Mouse (Mus musculus): Measurements from ENCODE around the gene Ddx39b.

Ddx39b gene

DNA sequence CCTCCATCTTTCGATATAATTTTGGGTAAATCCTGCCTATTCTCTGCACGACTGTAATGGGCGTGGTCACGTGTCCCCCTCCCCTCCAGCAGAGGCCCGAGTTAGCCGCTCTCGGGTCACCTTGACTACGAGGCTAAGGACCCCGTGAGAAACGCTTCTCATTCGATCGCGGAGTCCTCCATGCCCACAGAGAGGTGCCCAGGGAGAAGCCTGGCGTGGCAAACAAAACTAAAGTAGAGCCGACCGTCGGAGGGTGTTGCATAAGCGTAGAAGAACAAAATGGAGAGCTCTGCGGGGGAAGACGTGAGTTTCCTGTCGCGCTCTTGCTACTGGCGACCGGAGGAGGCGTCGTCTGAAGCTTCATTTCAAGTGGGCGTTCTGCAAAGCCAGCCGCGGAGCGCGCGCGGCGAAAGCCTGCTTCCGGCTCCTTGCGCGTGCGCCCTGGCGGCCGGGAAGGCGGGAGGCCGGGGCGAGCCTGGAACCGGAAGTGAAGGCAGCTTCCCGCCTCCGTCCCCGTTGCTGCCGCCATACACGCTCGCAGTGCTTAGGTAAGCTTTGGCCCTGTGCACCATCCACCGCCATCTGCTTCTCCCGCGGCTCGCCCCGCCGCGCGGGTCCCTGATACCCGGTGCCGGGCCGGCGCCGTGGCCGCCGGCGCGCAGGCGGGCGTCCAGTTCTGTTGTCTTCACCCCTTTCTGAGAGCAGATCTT is at the start of gene Ddx39b:
TSS of gene Ddx39b (plus strand) at position 442 of the 710 bp plus-strand sequence.
- DNase-seq (ENCODE audit: low spot score): peak; percentile 96

DNA sequence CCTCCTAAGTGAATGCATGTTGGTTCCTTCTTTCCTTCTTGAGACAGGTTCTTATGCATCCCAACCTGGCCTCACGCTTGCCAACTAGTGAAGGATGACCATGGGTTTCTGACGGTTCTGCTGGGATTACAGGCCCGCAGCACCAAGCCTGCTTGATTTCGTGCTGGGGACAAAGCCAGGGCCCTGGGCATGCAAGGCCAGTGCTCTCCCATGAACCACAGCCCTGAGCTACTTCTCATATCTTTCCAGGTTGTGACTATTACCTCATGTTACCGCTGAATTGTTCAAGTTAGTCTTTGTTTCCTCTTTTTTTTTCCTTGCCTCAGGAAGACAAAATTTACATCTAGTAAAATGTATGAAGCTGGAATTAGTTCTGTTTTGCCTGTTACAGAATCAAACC is 48.6 kb upstream of the Ddx39b start:
- DNase-seq (ENCODE audit: low spot score): no peak

DNA sequence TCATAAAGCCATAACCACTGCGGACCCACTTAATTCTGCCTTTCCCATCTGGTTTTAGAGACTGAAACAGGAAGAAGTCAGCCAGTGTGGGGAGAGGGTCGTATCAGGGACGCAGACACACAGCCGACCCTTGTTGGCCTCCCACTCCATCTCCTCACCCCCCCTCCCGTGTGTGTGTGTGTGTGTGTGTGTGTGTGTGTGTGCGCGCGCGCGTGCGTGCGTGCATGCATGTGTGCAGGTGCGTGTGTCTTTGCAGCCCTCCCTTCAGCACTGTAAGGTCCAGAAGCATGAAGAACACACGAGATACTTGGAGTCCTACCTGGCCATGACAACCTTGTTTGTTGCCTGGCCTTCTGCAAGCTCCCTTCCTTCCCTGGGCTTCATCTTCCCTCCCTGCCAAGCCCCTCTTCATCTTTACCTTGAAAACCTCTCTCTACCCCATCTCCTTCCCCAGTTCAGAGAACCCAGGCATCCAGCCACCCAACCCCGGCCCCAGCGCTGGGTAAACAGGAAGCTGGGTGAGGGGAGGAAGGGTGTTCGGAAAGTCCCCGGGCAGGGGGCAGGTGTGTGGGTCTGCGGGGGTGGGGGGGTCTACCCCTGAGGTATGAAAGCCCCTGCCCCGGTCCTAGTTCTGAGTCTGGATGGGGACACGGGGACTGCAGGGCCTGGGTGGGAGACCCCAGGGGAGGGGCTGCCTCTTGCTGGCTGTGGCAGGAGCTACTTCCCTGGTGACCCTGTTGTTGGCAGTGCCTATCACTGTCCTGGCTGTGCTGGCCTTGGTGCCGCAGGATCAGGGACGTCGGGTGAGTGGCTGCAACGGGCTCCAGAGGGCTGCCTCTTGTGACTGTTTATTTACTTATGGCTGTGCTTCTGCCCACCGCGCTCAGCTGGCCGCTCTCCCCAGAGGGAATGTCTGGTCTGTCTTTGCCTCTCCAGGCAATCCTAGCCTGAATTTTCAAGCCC is 47.4 kb upstream of the Ddx39b start, which contains the start of gene Ltb:
TSS of gene Ltb (plus strand) at position 559 of the 963 bp plus-strand sequence.
- no peak for DNase-seq (ENCODE audit: low spot score)

DNA sequence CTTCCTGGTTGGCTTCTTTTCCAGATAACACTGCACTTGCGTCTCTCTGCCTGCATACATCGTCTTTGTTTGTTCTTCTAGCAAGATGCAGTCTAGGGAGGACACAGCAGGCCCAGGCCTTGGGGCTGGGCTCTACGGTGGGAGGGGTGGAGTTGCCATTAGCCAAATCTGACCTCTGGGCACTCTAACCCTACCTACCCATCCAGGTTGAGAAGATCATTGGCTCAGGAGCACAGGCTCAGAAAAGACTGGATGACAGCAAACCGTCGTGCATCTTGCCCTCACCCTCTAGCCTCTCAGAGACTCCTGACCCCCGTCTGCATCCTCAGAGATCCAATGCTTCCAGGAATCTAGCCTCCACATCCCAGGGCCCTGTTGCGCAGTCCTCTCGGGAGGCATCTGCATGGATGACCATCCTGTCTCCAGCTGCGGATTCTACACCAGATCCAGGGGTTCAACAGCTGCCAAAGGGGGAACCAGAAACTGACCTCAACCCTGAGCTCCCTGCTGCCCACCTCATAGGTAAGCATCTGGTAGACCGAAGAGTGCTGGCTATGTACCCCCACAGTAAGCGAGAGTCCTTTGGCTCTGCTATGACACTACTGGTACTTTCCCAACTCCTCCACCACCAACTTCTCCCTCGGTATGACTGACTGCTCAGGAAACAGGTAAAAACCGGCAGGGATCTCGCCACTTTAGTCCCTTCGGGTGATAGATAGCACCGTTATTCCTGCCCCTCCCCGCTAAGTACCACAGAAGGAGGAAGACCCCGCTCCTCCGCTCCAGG is 46.5 kb upstream of the Ddx39b start:
- DNase-seq (ENCODE audit: low spot score): no peak

DNA sequence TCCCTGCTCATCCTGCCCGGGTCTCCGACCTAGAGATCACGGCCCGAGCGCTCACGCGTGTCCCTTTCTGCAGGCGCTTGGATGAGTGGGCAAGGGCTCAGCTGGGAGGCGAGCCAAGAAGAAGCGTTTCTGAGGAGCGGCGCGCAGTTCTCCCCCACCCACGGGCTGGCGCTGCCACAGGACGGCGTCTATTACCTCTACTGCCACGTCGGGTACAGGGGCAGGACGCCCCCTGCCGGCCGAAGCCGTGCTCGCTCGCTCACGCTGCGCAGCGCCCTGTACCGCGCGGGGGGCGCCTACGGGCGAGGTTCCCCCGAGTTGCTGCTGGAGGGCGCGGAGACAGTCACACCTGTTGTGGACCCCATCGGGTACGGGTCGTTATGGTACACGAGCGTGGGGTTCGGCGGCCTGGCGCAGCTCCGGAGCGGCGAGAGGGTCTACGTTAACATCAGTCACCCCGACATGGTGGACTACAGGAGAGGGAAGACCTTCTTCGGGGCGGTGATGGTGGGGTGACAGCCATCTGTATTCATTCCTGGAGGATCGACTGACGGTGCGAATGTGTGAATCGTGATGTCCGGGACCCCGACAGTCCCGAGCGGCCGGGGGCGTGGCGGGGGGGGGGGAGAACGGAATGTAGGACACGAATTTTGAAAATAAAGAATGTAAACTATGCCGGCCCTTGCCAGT is 45.8 kb upstream of the Ddx39b start:
- peak; percentile 84 for DNase-seq (ENCODE audit: low spot score)

DNA sequence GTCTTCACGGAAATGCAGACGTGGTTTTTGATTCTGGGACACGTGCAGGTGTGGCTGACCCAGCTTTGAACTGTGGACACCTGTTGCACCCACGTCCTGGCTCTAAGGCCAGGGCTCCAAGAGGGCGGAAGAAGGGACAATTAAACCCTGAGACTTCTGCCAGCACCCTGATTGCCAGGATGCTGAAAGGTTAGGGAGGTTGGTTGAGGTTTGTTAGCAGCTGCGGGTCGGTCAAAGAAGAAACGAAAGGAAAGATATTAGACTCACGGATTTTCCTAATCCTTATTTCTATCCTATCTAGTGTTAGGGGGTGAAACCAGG is 45.3 kb upstream of the Ddx39b start:
- DNase-seq (ENCODE audit: low spot score): no peak

DNA sequence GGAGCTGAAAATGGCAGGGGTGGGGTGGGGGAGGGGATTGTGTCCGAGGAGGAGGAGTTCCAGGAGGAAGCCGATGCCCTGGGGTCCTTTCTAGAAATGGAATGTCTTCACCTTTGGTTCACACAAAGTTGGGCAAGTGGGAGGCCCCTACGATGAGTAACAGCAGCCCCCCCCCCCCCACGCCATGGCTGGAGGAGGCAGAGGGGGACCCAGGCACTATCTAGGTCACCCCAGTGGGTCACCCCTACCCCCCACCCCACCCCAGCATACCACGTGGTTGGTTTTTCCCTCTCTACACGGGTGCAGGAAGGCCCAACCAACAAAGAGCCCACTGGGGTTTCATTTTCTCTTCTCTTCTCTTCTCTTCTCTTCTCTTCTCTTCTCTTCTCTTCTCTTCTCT is 44.4 kb upstream of the Ddx39b start:
- DNase-seq (ENCODE audit: low spot score): no peak

DNA sequence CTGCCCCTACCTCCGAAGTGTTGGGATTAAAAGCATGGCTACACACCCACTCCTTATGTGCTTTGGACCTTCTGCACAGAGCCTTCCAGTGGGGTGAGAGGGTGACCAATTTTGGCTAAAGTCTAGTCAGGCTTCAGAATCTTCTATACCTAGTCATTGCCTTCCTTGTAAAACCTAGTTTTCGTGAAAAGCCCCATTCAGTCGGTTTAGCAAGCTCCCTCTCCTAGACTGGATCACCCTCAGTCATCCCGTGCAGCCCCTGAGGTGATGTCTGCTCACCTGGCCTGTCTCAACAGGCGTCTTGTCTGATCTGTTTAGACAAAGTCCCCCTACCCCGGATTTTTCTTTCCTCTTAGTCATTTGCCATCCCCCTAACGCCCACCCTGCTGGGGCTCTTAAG is 43.5 kb upstream of the Ddx39b start:
- DNase-seq (ENCODE audit: low spot score): no peak

DNA sequence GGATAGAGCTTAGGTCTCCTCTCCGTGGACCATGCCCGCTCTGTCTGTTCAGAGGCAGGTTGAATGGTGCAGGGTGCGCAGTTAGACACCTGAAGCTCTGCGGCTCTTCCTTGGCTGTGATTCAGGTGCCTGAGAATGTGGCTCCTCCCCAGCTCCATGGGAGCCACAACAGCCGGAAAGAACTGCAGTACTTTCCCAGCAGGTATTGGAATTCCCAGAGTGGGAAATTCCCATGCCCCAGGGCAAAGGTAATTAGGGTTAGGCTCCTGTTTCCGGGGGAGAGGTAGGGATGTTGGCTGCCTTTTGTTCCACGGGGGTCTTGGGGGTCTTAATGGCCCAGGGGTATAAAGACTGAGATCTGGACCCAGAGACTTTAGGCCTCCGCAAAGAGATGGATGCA is 42.6 kb upstream of the Ddx39b start:
- no peak for DNase-seq (ENCODE audit: low spot score)

DNA sequence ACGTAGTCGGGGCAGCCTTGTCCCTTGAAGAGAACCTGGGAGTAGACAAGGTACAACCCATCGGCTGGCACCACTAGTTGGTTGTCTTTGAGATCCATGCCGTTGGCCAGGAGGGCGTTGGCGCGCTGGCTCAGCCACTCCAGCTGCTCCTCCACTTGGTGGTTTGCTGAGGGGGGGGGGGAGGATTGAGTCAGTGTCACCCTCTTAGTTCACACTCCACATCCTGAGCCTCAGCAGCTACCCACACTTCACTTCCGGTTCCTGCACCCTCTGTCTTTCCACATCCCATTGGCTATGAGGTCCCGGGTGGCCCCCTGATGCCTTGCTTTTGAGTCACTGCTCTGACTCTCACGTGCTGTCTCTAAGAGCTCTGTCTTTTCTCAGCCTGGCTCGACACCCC is 41.1 kb upstream of the Ddx39b start:
- DNase-seq (ENCODE audit: low spot score): no peak

DNA sequence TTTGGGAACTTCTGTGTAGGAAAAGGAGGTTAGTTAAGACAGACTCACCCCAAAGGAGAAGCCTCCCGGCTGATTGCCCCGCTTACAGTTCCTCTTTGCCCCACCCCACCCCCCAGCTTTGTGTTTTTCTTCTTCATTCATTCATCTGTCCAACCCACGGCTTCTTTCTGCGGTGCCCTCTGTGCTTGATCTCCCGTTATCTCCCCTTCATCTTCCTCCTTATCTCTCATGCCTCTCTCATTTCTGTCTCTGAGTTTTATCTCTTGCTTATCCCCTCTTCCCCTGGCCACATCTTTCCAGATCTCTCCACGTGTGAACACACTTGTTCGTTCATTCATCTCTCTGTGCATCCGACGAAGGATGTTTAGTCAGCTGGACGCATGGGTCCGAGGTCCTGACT is 40.4 kb upstream of the Ddx39b start:
- no peak for DNase-seq (ENCODE audit: low spot score)

DNA sequence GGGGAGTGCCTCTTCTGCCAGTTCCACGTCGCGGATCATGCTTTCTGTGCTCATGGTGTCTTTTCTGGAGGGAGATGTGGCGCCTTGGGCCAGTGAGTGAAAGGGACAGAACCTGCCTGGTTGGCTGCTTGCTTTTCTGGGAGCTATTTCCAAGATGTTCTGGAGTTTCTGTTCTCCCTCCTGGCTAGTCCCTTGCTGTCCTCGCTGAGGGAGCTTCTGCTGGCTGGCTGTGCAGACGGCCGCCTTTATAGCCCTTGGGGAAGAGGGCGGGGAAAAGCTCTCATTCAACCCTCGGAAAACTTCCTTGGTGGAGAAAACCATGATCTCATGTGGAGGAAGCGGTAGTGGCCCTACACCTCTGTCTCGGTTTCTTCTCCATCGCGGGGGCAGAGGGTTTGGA is 39.8 kb upstream of the Ddx39b start, which contains the start of gene Tnf:
TSS of gene Tnf (minus strand) at position 221 of the 400 bp plus-strand sequence.
- peak; percentile 49 for DNase-seq (ENCODE audit: low spot score)

DNA sequence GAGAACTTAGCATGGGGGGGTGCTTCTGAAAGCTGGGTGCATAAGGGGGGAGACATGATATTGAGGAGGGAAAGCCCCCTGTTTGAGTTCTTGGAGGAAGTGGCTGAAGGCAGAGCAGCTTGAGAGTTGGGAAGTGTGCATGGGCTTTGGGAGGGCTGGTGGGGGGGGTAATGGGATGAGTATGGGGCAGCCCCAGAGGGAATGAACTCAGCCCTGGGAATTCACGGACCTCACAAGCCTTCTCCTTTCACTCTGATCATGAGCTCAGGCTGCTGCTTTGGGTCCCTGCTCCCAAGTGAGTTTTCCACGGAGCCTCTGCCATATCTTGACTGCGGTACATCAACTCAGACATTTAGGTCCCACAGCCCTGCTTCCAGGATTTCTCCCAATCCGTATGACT is 39.1 kb upstream of the Ddx39b start:
- DNase-seq (ENCODE audit: low spot score): no peak

DNA sequence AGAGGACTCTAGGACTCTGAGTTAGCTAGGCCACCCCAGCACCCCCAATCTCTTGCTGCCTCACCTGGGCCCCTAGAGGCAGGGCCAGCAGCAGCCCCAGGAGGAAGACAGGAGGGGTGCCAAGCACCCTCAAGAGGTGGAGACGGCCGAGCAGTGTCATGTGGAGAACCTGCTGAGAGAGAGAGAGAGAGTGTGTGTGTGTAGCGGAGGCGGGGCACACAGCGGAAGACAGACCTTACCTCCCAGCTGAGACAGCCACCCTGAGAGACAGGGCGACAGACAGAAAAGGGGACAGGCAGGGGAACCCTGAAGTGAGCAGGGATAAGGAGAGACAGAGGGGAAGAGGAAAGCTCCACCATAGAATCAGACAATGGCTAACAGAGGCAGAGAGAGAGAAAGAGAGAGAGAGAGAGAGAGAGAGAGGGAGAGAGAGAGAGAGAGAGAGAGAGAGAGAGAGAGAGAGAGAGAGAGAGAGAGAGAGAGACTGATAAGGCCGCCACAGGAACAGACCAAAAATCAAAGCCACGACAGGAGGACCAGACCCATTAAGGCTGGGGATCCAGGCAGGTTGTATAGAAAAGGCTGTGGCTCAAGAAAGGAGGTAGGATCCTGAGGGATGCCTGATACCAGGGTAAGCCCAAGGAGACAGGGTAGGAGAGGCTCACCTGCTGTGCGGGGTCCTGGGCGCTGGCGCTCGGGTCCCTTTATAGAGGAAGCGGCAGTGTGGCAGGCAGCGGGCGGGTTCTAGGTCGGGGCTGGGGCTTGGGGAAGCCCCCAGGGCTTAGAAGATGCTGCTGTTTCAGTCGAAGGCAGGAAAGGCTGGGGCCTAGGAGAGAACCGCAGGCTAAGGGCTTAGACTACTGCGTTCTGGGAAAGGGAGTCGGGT is 36.8 kb upstream of the Ddx39b start, which contains the start of gene Lta:
TSS of gene Lta (minus strand) at position 858 of the 886 bp plus-strand sequence.
- no peak for DNase-seq (ENCODE audit: low spot score)

DNA sequence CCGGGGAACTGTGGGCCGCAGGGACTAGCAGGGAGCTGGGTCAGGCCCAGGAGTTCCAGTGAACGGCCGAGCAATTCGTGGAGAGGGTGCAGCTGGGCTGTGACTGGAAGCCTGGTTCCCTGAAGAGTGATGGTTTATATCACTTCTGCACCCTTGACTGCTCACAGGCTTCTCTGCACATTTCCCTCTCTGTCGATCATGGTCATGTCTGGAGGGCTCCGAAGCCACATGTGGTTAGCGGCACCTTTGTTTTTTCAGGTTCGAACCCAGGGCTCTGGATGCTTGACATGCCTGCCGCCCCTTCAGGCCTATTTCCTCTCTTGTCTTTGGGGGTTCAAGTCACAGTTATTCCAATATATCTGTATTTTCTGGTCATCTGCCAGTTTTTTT is 36.2 kb upstream of the Ddx39b start:
- DNase-seq (ENCODE audit: low spot score): no peak

DNA sequence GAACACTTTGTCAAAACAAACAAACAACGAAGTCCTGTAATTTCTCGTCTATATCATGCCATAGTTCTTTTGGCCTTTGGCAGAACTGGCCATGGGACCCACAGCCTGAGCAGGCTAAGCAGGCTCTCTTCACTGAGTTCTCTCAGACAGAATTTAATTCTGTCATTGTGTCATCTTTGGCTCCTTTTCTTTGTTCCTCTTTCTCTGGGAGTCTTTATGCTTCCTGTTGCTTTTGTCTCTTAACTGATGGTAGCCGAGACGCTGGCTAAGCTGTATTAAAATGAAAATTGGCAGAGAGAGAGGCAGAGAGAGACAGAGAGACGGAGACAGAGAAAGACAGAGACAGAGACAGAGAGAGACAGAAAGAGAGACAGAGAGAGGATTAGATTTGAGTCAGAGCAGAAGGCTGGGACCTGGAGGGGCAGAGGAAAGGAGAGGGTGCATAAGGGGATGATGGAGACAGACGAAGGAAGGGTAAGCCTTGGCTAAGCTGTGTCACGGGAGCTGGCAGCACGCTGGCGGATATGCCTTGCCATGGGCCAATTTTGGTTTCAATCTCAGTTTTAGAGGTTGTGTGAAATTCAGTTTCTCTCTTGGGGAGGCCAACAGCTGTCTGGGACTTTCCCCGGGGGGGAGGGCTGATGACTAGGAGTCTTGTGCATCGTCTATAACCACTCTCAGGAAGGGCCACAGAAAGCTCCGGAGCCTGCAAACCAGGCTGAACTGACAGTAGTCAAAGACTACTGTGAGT is 31.6 kb upstream of the Ddx39b start:
- DNase-seq (ENCODE audit: low spot score): no peak

DNA sequence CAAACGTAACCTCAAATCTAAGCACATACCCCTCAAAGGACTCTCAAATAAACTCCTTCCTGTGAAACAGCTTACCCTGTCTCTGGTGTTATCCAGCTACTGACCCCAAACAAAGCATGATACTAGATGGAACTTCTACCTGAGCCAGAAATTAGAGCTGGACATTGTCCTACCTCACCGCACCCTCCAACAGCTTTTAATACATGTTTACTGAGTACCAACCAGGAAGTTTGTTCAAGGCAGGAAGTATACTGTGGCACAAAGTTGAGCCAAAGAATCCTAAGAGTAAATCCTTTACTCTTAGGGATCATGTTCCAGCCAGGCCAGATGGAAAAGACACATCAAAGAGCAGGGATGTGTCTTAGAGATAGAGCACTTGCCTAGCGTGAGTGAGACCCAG is 31.0 kb upstream of the Ddx39b start:
- no peak for DNase-seq (ENCODE audit: low spot score)

DNA sequence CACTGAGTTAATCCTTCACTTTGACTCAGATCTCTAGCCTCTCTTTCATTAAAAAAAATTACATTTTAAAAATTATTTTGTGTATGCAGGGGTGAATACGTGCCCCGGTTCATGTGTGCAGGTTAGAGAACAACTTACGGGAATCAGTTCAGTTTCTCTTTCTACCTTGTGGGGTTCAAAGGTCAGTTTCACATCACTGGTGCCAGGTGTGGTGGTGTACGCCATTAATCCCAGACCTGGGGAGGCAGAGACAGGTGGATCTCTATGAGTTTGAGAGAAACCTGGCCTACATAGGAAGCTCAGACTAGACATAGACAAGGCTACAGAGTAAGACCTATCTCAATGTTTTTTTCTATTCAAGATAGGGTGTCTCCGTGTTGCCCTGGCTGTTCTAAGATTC is 28.5 kb upstream of the Ddx39b start:
- DNase-seq (ENCODE audit: low spot score): no peak

DNA sequence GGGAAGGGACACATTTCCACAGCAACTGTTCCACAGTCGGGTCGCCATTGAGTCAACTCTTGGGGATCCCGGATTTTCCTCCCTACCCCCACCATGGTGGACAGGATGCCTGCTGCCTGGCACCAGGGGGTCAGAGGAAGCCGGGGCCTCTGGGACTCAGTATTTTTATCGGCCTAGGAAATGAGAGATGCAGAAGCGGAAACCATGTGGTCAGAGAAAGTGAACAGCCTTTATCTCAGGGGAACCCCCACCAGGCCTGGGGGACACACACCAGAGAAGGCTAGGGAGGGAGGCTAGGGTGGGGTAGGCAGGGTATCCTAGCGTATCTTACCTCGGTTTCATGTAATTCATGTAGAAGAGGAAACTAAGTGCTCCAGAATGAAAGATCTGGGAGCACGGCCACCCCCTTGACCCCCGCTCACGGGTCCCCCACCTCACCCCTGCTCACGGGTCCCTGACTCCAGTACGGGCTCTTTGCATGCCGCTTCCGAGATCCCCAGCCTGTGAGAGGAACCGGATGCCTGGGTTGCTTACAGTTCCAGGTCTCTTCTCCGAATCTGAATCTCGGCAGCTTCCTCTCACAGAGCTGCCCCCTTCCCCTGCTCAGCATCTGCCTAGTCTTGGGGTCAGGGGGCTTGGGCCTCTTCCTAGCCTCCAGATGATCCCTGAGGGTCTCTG is 22.9 kb upstream of the Ddx39b start:
- DNase-seq (ENCODE audit: low spot score): no peak

All from urinary bladder, postnatal 14 days (tissue).